ENCODE assay signal across 8 mouse cellular contexts in the genomic region with DNA sequence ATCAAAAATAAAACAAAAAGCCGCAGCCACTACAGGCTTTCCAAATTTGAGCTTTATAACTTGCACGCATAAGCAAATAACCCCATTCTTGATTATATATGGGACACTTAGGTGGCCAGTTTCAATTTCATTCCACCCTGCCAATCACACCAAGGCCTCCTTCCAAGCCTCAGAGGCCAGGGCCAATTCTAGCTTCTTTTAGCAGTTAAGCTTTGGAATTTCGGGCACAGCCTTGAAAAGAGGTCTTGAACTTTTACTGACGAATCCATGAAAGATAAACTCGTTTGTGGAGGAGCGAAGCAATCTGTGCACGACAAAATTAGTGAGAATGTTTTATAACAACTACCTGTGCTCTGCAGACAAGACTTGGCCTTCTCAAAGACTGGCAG. TPM values are rescaled to one million over a fixed set of nuclear protein-coding genes. Genes with fewer than 3 reads are reported as not detected.
DNase-seq lines count a peak whose midpoint lies in the region; ATAC-seq and TF ChIP-seq lines count a peak whose summit lies in the region.

No protein-coding gene starts in this region.

- H3K9me3 ChIP-seq in erythroblast, embryonic 14.5 days (ENCODE audit: control insufficient read depth, low read length) = no peaks in the 10 kb centered on the region
- H3K9me3 ChIP-seq in forebrain, embryonic 13.5 days (replicated peaks) = no peaks in the 10 kb centered on the region
- no peaks in the 10 kb centered on the region for H3K9me3 ChIP-seq in liver, embryonic 13.5 days (replicated peaks)

- no peaks in the 10 kb centered on the region for H3K36me3 ChIP-seq in erythroblast, embryonic 14.5 days (ENCODE audit: control insufficient read depth)
- H3K36me3 ChIP-seq in C2C12 (ENCODE audit: control insufficient read depth, insufficient read depth) = peaks cover 19% of the 10 kb centered on the region
- H3K36me3 ChIP-seq in forebrain, embryonic 13.5 days (ENCODE audit: poor library complexity, severe bottlenecking) = peaks cover 26% of the 10 kb centered on the region
- no peaks in the 10 kb centered on the region for H3K36me3 ChIP-seq in liver, embryonic 13.5 days

- TF ChIP-seq CTCF in C2C12 (IDR thresholded peaks at IDR 0.05; ENCODE audit: control insufficient read depth, insufficient read depth, insufficient read length) = no peak

- 47% methylated on average over 7 of the region's 7 CpGs for WGBS in forebrain, embryonic 13.5 days
- WGBS in liver, embryonic 13.5 days (ENCODE audit: insufficient replicate concordance) = 49% methylated on average over 7 of the region's 7 CpGs

- peak overlapping the region; percentile 61 for H3ac ChIP-seq in C2C12 (ENCODE audit: control insufficient read depth, insufficient read length, low read depth)

- H3K4me2 ChIP-seq in forebrain, embryonic 13.5 days = peak overlapping the region; percentile 87
- H3K4me2 ChIP-seq in liver, embryonic 13.5 days = peak overlapping the region; percentile 92

- H3K27me3 ChIP-seq in erythroblast, embryonic 14.5 days (ENCODE audit: control insufficient read depth) = no peaks in the 10 kb centered on the region
- no peaks in the 10 kb centered on the region for H3K27me3 ChIP-seq in C2C12 (ENCODE audit: control insufficient read depth, insufficient read depth, insufficient read length)
- no peaks in the 10 kb centered on the region for H3K27me3 ChIP-seq in forebrain, embryonic 13.5 days
- no peaks in the 10 kb centered on the region for H3K27me3 ChIP-seq in liver, embryonic 13.5 days

- no peak for ATAC-seq in erythroblast, adult 5-6 weeks (replicated peaks; ENCODE audit: low FRiP score, poor library complexity, severe bottlenecking)
- no peak for ATAC-seq in forebrain, embryonic 13.5 days
- no peak for ATAC-seq in liver, embryonic 13.5 days (ENCODE audit: low read depth)

- peak overlapping the region; percentile 97 for H3K27ac ChIP-seq in forebrain, embryonic 13.5 days
- H3K27ac ChIP-seq in liver, embryonic 13.5 days = peak overlapping the region; percentile 95

- H3K4me3 ChIP-seq in erythroblast, embryonic 14.5 days (replicated peaks) = peak overlapping the region; percentile 83
- H3K4me3 ChIP-seq in C2C12 (ENCODE audit: insufficient read depth, poor library complexity, severe bottlenecking) = no peak overlapping the region
- H3K4me3 ChIP-seq in forebrain, embryonic 13.5 days = peak overlapping the region; percentile 64
- H3K4me3 ChIP-seq in liver, embryonic 13.5 days (replicated peaks) = peak overlapping the region; percentile 74

- H3K4me1 ChIP-seq in erythroblast, embryonic 14.5 days (ENCODE audit: control insufficient read depth) = peaks cover 44% of the 10 kb centered on the region
- peaks cover 26% of the 10 kb centered on the region for H3K4me1 ChIP-seq in forebrain, embryonic 13.5 days
- peaks cover 48% of the 10 kb centered on the region for H3K4me1 ChIP-seq in liver, embryonic 13.5 days (replicated peaks)

- H3K79me3 ChIP-seq in C2C12 (ENCODE audit: low read depth) = no peaks in the 10 kb centered on the region

- DNase-seq in liver, embryonic 13.5 days = no peak
- no peak for DNase-seq in retina, embryonic 14.5 days (ENCODE audit: low spot score)
- DNase-seq in layer of hippocampus, adult 18-20 months (ENCODE audit: low spot score in 2 of 2) = no peak
- DNase-seq in right cerebral cortex, postnatal 10 days (ENCODE audit: low spot score in 2 of 2) = no peak

- peak overlapping the region; percentile 89 for H3K9ac ChIP-seq in forebrain, embryonic 13.5 days
- H3K9ac ChIP-seq in liver, embryonic 13.5 days = peak overlapping the region; percentile 87

- H3K79me2 ChIP-seq in C2C12 (ENCODE audit: control insufficient read depth, insufficient read depth) = peaks cover 5% of the 10 kb centered on the region

TF ChIP-seq in C2C12, 6 proteins besides CTCF, POLR2A, EP300 and RAD21:
- TF ChIP-seq MAX (IDR thresholded peaks at IDR 0.05) (no peak), FOSL1 (IDR thresholded peaks at IDR 0.05; ENCODE audit: insufficient read depth, low read length, poor library complexity, severe bottlenecking) (no peak), CEBPB (IDR thresholded peaks at IDR 0.05; ENCODE audit: low read depth) (no peak), MYOG (IDR thresholded peaks at IDR 0.05; ENCODE audit: control insufficient read depth, extremely low read depth, insufficient read length) (no peak), USF1 (IDR thresholded peaks at IDR 0.05; ENCODE audit: low read depth) (no peak), MYOD1 (IDR thresholded peaks at IDR 0.05; ENCODE audit: control insufficient read depth, insufficient read length, low read depth) (no peak)

RNA-seq across cellular contexts. Expression of a gene that starts 10.4 kb away (rescaled TPM):
- 0.08 and 0.11 TPM in 2 replicates for polyA plus RNA-seq in erythroblast, embryonic 14.5 days (2012)
- 9.4 and 16.7 TPM in 2 replicates for total RNA-seq in erythroblast, adult 5-6 weeks (2015; ENCODE audit: low replicate concordance)
- 3.4 and 3.8 TPM in 2 replicates for total RNA-seq in erythroblast, adult 5-6 weeks (2017; ENCODE audit: low replicate concordance)
- 29.2 TPM for polyA plus RNA-seq in C2C12 (2012; fragmentation: generic; extraction: Trizol)
- 38.8 and 42.2 TPM in 2 replicates for polyA plus RNA-seq in forebrain, embryonic 13.5 days (2015; fragmentation: Nextera tagmentation; extraction: Ambion mirVana)
- 2.4 and 2.9 TPM in 2 replicates for polyA plus RNA-seq in liver, embryonic 13.5 days (2015; fragmentation: Nextera tagmentation; extraction: Ambion mirVana)
- total RNA-seq in layer of hippocampus, adult 18-20 months (2021) = 100 to 1,000 TPM in 1 of 2 experiments, 10 to 100 TPM in 1; 89.4 to 103 TPM

RNA-seq across cellular contexts. Expression of a gene that starts 12.2 kb away (rescaled TPM):
- not detected in 2 replicates for polyA plus RNA-seq in erythroblast, embryonic 14.5 days (2012)
- not detected in 2 replicates for total RNA-seq in erythroblast, adult 5-6 weeks (2015; ENCODE audit: low replicate concordance)
- total RNA-seq in erythroblast, adult 5-6 weeks (2017; ENCODE audit: low replicate concordance) = 0.28 TPM in 1 of 2 replicates, not detected in the other
- polyA plus RNA-seq in C2C12 (2012; fragmentation: generic; extraction: Trizol) = 0.14 TPM
- 0.92 and 1.5 TPM in 2 replicates for polyA plus RNA-seq in forebrain, embryonic 13.5 days (2015; fragmentation: Nextera tagmentation; extraction: Ambion mirVana)
- polyA plus RNA-seq in liver, embryonic 13.5 days (2015; fragmentation: Nextera tagmentation; extraction: Ambion mirVana) = not detected in 2 replicates
- 1 to 10 TPM; 1.8 to 2.6 TPM for total RNA-seq in layer of hippocampus, adult 18-20 months (2021)

RNA-seq across cellular contexts. Expression of a gene that starts 17.3 kb away (rescaled TPM):
- not detected in 2 replicates for polyA plus RNA-seq in erythroblast, embryonic 14.5 days (2012)
- not detected in 2 replicates for total RNA-seq in erythroblast, adult 5-6 weeks (2015; ENCODE audit: low replicate concordance)
- total RNA-seq in erythroblast, adult 5-6 weeks (2017; ENCODE audit: low replicate concordance) = not detected in 2 replicates
- 7.8 TPM for polyA plus RNA-seq in C2C12 (2012; fragmentation: generic; extraction: Trizol)
- polyA plus RNA-seq in forebrain, embryonic 13.5 days (2015; fragmentation: Nextera tagmentation; extraction: Ambion mirVana) = 0.46 and 0.76 TPM in 2 replicates
- polyA plus RNA-seq in liver, embryonic 13.5 days (2015; fragmentation: Nextera tagmentation; extraction: Ambion mirVana) = 0.25 and 0.29 TPM in 2 replicates
- total RNA-seq in layer of hippocampus, adult 18-20 months (2021) = 1 to 10 TPM; 1.3 to 2.4 TPM

RNA-seq across cellular contexts. Expression of a gene that starts 43.5 kb away (rescaled TPM):
- 0.29 and 0.33 TPM in 2 replicates for polyA plus RNA-seq in erythroblast, embryonic 14.5 days (2012)
- not detected in 2 replicates for total RNA-seq in erythroblast, adult 5-6 weeks (2015; ENCODE audit: low replicate concordance)
- total RNA-seq in erythroblast, adult 5-6 weeks (2017; ENCODE audit: low replicate concordance) = 0.42 and 0.60 TPM in 2 replicates
- polyA plus RNA-seq in C2C12 (2012; fragmentation: generic; extraction: Trizol) = 59.2 TPM
- polyA plus RNA-seq in forebrain, embryonic 13.5 days (2015; fragmentation: Nextera tagmentation; extraction: Ambion mirVana) = 24.5 and 24.7 TPM in 2 replicates
- 6.9 and 8.3 TPM in 2 replicates for polyA plus RNA-seq in liver, embryonic 13.5 days (2015; fragmentation: Nextera tagmentation; extraction: Ambion mirVana)
- 10 to 100 TPM; 32.0 to 35.6 TPM for total RNA-seq in layer of hippocampus, adult 18-20 months (2021)

RNA-seq across cellular contexts. Expression of a gene that starts 51.5 kb away (rescaled TPM):
- polyA plus RNA-seq in erythroblast, embryonic 14.5 days (2012) = 7.0 and 7.7 TPM in 2 replicates
- total RNA-seq in erythroblast, adult 5-6 weeks (2015; ENCODE audit: low replicate concordance) = 9.2 and 14.0 TPM in 2 replicates
- total RNA-seq in erythroblast, adult 5-6 weeks (2017; ENCODE audit: low replicate concordance) = 8.0 and 11.6 TPM in 2 replicates
- 63.0 TPM for polyA plus RNA-seq in C2C12 (2012; fragmentation: generic; extraction: Trizol)
- 82.2 and 89.7 TPM in 2 replicates for polyA plus RNA-seq in forebrain, embryonic 13.5 days (2015; fragmentation: Nextera tagmentation; extraction: Ambion mirVana)
- polyA plus RNA-seq in liver, embryonic 13.5 days (2015; fragmentation: Nextera tagmentation; extraction: Ambion mirVana) = 40.2 and 42.4 TPM in 2 replicates
- total RNA-seq in layer of hippocampus, adult 18-20 months (2021) = 10 to 100 TPM; 40.6 to 42.2 TPM
